Mouse (Mus musculus) activated CD4-positive, CD25-positive, alpha-beta regulatory T cell (primary cell): Measurements from ENCODE around the gene Smcr8. TPM values are rescaled to one million over a fixed set of nuclear protein-coding genes. Genes with fewer than 3 reads are reported as not detected.

Experiments
- polyA plus RNA-seq, 2 experiments: library from polyadenylated mRNA; unstranded; fragments of 100-300 nt; shearing (Covaris generic); gene quantifications; one replicate each; pipeline ENCODE4 v1.2.1; 2017

Gene Smcr8
- polyA plus RNA-seq = 1 to 10 TPM; 4.9 to 8.7 TPM

DNA sequence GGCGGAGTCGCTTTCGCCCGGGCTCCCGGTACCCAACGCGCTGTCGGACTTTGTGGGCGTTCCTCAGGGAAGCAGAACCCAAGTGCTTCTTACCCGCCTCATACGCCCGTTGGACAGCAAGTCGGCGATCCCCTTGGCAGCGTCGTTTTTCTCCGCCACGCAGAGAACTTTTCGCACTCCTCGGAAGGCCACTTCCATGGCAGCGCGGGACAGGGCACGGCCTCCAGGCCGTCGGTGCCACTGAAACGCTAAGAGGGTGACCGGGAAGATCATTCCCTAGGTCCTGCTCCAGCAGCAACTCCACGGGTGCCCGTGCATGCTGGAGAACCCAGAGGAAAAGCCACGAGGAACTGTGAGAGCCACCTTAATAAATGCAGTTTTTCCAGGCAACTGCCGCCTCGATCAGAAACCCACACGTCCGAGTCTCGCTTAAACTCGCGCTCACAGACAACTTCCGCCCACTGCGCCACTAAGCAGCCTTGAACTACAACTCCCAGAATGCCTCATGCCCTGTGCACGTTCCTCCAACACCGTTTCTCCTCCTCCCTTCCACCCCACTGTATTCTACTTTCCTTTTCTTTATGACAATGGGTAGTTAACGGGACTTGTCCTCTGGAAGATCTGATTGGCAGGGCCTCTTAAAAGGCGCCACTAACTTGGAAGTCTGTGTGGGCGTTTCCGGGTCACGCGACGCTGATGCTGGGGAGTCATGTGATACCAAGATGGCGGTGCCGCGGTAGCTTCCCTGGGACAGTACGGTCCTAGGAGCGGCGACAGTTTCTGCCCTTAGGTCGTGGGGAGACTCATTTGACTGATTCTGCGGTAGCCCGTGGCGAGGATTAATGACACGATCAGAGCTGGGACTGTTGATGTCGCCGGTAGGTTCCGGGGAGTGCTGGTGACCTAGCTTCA is at the start of gene Smcr8, which contains the start of gene Top3a:
Smcr8 (plus strand) TSS at position 696 of the 912 bp plus-strand sequence.
Top3a (minus strand) TSS at position 537 of the 912 bp plus-strand sequence.

DNA sequence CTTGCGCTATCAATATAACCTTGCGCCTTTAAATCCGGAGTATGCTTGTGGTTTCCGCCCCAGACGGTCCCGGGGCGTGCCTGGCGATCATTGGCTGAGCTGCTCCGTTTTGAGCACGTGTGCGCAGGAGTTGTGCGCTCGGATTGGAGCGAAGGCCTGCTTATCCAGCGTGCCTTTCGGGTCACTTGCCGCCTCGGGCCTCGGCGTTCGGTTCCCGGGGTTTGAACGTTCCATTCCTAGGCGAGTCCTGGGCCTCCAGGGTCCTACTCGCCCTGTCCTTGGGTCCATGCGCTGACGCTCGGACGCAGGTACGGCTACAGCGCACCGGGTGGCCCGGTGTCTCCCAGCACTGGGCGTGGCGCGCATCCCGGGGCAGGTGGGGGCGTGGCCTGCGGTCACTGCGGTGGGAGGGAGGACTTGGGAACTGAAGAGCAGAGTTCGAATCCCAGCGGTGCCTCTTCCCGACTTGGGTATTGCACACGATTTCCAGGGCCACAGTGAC is 49.0 kb upstream of the Smcr8 start, which contains the start of gene Mief2:
Mief2 (plus strand) TSS at position 139 of the 502 bp plus-strand sequence.

GRCm38 (mm10) chr11:60811618-60812017 is 34.3 kb downstream of the Smcr8 start, which contains the start of gene Shmt1:
TSS of gene Shmt1 (minus strand) at chr11:60811718.

DNA sequence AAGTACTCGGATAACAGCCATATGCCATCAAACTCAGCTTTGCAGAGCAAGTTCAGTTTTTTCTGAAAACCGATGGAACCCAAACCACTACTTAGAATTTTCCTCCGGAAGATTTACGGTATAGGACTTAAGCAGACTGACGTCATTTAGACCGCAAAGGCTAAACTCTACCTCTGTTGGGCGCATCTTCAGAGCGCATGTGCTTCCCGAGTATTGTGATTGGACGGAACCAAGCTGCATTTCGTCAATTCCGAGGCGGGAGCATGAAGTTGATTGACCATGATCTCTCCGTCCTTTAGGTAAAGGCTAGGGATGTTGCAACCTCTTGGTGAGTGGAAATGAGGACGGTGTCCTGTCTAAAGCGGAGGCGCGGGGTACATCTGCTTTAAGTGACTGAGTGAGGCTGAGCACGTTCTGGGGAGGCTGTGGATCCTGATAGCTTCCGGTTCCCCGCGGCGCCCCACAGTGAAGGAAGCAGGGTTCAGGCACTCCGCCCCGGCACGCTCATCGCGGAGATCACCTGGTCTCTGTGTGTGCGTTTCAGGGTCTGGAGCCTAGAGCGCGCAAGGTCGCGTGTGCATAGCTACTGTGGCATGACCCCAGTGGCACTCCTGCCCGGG is 53.2 kb downstream of the Smcr8 start, which contains the start of gene Dhrs7b:
Dhrs7b (plus strand) TSS at position 199 of the 620 bp plus-strand sequence.

Other genes starting within 250 kb of the Smcr8 start
- gene Alkbh5, start 241.1 kb upstream of the Smcr8 start, polyA plus RNA-seq = 10 to 100 TPM; 17.2 to 26.4 TPM
- gene Llgl1, start 77.8 kb upstream of the Smcr8 start, polyA plus RNA-seq = 10 to 100 TPM; 31.0 to 32.5 TPM
- 100 to 1,000 TPM; 104 to 176 TPM for gene Flii, start 50.3 kb upstream of the Smcr8 start, polyA plus RNA-seq
- gene Mief2, start 49.1 kb upstream of the Smcr8 start, polyA plus RNA-seq = 10 to 100 TPM; 13.6 to 17.9 TPM
- 10 to 100 TPM in 1 of 2 experiments, 1 to 10 TPM in 1; 9.9 to 10.6 TPM for gene Top3a, start 159 bp upstream of the Smcr8 start, polyA plus RNA-seq
- 10 to 100 TPM; 19.5 to 24.9 TPM for gene Shmt1, start 34.2 kb downstream of the Smcr8 start, polyA plus RNA-seq
- 10 to 100 TPM; 27.0 to 27.2 TPM for gene Dhrs7b, start 53.1 kb downstream of the Smcr8 start, polyA plus RNA-seq
- gene Tmem11, start 101.7 kb downstream of the Smcr8 start, polyA plus RNA-seq = 10 to 100 TPM; 26.3 to 39.7 TPM
- 10 to 100 TPM in 1 of 2 experiments, 1 to 10 TPM in 1; 8.4 to 10.4 TPM for gene Natd1, start 137.2 kb downstream of the Smcr8 start, polyA plus RNA-seq
- gene Map2k3, start 154.5 kb downstream of the Smcr8 start, polyA plus RNA-seq = 100 to 1,000 TPM in 1 of 2 experiments, 10 to 100 TPM in 1; 65.7 to 124 TPM
- gene Kcnj12, start 245.0 kb downstream of the Smcr8 start, polyA plus RNA-seq = under 1 TPM in 1 of 2 experiments, not detected in 1; 0.76 TPM